Mouse (Mus musculus) C2C12 (cell line): Measurements from ENCODE around the gene Pmpca.

Experiments
- CEBPB ChIP-seq: IDR thresholded peaks from one replicate; pipeline ENCODE4 v1.6.1; 2011; ENCODE audit warnings: low read depth, mild to moderate bottlenecking, control low read depth, moderate library complexity
- CTCF ChIP-seq: IDR thresholded peaks from one replicate; pipeline ENCODE4 v1.5.1; 2011; ENCODE audit not compliant: control insufficient read depth, insufficient read depth, insufficient read length
- FOSL1 ChIP-seq: IDR thresholded peaks from one replicate; pipeline ENCODE4 v1.8.0; 2011; ENCODE audit warnings: mild to moderate bottlenecking, low read length; ENCODE audit not compliant: poor library complexity, insufficient read depth, severe bottlenecking
- MAX ChIP-seq: IDR thresholded peaks from one replicate; pipeline ENCODE4 v1.6.1; 2011; ENCODE audit warnings: mild to moderate bottlenecking, control low read depth
- MYOG ChIP-seq: IDR thresholded peaks from one replicate; pipeline ENCODE4 v1.6.1; 2011; ENCODE audit not compliant: control insufficient read depth, insufficient read length; ENCODE audit errors: extremely low read depth

GRCm38 (mm10) chr2:26364738-26365465, 24.2 kb upstream of the Pmpca start:
- TF ChIP-seq CTCF (no peak), CEBPB (no peak), MAX (no peak), MYOG (no peak), FOSL1 (no peak)
